Mouse (Mus musculus) monocyte, adult 5-6 weeks (primary cell): ENCODE results near the gene Higd1a. TPM values are rescaled to one million over a fixed set of nuclear protein-coding genes. Genes with fewer than 3 reads are reported as not detected.

Experiments
- ATAC-seq: fragments of 153-309, 156-312 bp; replicated peaks from 2 replicates; pipeline ENCODE4 v1.8.0; 2017; ENCODE audit warnings: mild to moderate bottlenecking; ENCODE audit not compliant: low TSS enrichment, insufficient number of reproducible peaks, severe bottlenecking, poor library complexity, low FRiP score
- total RNA-seq: library from RNA; stranded (forward); fragments of 200-1000, 200-491, 200-594 nt; gene quantifications from 3 replicates; pipeline ENCODE4 v1.2.3, GENCODE M21; 2017

The Higd1a gene
- 32.4 to 39.0 TPM (median 35.7 TPM) in 3 replicates for total RNA-seq

DNA sequence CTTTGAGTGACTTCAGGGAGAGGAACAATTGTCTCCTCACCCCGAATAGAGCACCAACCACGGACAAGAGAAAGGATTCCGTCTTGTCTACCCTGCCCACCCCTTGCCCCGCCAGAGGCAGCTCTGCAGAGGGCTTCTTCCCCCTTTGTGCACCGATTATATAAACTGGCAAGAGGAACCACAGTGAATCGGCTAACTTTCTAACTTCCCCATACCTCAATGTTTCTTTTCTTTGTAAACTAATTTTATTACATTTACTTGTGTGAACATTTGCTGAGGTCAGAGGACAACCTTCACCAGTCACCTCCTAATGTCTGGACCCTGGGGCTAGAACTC, at the start of gene Higd1a:
Gene Higd1a (minus strand): TSS at position 210 of the 336 bp plus-strand sequence.
- ATAC-seq: no peak

DNA sequence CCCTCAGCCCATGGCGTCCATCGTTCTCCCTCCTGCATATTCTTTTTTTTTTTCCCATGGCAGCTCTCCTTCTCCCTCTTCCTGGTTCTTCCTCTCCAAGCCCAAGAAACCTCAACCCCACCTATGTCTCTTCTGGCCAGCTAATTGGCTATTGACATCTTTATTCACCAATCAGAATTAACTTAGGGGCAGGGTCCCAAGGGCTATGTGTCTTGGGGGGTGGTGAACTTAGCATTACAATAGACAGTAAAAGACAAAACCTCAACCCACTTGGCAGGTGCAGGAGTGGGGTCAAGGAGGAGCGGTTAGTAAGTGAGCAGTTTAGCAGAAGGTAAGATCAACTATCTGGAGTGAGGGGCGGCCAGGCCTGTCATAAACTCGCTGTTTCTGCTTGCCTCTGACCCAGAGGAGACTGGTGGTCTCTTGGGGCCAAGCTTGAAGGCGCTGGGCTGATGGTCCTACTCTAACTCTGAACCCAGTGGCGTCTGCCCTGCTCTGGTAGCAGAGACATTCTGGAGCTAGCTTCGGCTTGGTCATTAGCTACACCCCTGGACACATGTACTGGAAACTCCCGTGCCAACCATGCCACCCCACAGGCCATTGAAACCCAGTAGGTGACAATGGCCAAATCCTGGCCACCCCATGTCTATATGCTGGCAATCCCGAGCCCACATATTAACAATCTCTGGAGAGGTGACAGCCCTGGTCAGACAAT, 49.4 kb upstream of the Higd1a start:
- no peak for ATAC-seq

DNA sequence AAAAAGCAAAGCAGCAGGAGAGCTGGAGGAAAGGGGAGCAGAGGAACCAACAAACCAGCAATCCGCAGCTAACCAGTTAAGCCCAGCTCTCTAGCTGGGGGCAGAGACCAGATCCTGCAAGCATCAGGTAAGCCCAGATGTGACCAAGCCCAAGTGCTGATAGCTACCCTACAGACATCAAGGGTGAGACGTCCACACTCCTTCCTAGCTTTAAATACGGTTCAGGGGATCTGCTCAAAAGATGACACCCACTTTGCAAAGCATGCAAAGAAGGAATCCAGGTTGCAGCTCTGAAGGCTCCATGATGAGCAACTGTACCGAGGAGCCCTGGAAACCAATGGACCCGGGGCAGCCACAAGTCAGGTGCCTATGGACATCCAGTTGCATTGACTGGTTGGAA, 48.3 kb upstream of the Higd1a start:
- no peak for ATAC-seq

DNA sequence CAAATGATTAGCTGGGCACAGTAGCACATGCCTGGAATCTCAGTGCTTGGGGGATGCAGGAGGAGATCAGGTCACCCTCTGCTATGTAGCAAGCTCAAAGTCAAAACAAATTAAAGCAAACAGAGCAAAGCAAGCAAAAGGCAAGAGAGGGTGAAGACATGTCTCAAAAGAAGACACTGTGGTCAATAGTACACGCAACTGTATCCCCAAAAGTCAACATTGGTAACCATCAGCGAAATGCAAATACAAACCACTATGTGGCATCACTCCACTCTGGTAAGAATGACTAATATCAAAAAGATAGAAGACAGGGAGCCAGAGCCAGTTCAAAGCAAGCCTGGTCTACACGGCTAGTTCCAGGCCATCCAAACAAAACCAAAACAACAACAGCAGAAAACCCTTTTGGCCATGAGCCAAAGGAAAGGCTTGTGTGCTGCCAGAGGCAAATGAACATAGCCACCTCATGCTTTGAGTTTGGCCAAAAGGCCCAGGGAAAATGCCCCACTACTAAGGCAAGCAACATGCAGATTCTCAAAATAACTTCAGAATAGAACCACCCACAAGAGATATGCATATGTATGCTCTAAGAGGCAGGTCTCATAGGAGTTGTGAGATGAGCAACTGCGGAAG, 47.5 kb upstream of the Higd1a start:
- ATAC-seq: no peak

DNA sequence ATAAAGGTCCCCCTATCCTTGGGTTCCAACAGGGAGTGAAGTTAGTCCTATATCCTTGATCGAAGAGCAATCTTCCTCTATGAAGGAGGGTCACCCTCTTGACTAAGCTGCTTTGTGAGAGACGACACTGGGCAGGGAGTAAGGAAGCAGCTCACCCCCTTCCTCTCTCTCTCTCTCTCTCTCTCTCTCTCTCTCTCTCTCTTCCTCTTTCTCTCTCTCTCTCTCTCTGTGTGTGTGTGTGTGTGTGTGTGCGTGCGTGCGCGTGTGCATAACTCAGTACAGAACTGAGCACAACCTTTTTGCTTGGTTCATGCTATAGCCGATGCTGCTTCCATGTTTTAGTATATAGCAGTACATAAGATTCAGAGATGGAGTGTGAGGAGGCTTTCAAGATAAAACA, 46.8 kb upstream of the Higd1a start:
- no peak for ATAC-seq

DNA sequence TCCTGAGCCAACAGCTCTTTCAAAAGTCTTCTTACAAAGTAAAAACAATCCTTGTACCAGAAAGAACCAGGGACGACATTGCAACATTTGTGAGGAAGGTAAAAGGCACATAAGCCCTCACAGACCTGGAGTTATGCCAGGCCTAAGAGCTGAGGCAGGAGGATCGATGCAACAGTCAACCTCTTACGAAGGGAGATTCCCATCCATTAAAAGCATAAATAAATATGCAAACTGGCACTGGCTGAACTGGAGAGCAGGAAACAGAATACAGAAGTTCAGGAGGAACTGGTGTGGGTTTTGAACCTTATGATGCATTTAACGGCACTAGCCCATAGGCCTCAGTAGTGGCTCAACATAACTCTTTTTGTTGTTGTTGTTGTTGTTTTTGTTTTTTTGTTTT, 46.2 kb upstream of the Higd1a start:
- ATAC-seq: no peak

DNA sequence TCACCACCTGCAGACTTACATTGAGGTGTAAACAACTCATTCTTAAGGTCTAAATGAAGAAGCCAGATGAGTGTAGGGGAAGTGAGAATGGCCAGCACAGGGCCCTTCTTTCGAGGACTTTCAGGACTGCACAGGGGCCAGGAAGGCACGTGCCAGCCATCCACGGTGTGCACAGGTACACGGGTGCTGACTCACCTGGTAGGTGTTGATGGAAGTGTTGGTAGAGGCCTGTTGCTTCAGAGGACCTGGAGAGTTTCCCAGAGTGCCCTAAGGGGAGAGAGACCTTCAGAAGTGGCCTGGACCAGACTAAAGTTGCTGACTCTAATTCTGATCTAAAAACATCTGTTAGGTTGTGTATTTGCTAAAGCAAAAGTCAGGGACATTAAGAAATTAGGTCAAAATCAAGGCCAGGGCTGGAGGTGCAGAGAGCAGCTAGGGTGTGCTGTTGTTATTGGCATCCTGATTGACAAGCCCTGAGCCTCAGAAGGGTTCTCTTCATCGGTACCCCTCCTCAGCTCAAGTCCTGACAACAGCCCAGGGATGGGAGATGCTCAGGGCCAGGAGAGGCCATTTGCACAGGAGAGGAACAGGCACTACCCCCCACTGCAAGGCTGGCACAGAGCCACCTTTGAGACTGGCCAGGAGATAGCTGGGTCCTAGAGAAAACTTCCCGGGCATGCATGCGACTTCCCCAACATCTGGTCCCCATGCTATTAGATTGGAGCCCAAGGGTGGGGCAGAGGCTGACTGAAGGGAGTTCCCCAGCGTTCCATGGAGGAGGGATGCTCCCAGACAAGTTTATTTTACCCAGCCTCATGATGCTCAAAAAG, 45.5 kb upstream of the Higd1a start:
- no peak for ATAC-seq

DNA sequence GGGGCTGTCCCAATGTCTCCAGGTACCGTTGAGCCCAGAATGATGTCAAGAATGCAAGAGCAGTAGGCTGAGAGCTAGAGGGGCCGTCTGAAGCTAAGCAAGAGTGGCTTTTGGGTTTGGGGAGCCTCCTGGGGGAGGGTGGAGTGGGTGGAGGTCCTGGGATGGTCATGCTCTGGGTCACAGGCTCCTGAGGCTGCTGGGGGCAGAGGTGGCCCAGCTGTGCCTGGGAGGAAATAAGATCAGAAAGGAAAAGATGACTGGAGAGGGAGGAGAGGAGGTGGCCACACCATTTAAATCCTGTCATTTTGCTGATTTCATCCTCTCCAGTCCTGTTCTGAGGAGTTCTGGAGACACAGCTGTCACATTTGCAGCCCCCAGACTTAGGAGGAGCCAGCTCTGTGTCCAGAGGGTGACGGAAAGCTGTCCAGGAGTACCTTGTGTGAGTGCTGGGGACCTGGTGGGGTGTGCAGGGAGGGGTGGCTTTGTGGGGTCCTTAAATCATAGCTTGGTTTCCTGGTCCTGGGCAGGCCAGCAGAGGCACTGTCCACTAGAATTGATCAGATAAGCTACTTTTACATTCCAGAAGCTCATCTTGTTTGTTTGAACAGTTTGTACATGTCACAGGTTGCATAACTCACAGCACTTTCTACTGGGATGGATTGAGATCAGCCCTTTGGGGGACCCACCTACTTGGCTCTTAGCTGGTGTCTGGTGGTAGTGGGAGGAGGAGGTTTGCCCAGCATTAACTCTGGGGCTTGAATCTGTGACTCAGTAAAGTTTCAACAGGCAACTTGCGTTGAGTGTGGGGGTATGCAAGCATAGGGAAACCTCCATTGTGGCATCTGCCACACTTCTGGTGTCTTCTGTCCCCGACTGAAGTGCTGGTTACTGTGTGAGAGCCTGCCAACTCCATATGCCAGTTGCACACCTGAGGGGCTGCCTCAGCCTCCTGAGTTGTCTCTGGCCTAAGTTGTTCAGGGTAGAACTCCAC, 43.8 kb upstream of the Higd1a start:
- no peak for ATAC-seq

DNA sequence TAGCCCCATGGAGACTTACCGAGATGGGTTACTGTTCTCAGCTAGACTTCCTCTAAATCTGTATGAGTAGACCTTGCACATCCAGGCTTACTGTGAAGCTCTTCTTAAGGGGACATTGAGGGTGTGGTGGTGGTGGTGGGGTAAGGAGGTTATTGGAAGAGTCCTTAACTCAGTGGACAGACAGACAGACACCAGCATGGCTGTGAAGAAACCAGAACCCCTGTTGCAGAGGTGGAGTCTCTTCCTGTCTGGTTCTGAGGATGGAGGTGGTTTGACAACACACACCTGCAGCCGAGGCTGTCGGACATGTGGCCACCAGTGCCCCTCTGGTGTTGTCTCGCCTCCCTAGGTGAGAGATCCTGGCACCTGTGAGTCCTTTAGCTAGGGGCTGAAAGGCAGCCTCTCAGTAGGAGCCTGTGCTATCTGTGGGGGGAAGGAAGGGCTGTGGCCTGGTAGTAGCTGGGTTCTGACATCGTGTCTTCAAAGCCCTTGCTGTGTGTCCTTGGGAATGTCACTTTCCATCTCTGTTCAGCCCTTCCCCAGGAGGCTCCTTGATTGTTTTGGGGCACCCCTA, 42.2 kb upstream of the Higd1a start:
- ATAC-seq: no peak

DNA sequence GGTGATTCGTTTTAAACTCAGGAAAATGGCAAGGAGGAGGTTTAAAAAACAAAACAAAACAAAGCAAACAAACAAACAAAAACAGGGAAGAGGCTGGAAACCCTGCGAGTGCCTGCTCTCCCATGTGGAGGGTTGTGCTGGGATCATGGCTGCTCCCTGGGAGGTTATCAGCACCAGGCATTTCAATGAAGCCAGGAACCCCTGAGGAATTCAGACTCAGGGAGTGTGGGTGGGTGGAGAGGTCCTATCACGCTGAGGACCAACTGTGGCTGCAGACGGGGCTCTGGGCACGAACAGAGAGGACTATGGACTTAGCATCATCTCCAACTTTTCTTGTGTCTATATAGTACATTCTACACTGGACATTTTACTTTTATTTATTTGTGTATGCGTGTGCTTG, 41.1 kb upstream of the Higd1a start:
- no peak for ATAC-seq

DNA sequence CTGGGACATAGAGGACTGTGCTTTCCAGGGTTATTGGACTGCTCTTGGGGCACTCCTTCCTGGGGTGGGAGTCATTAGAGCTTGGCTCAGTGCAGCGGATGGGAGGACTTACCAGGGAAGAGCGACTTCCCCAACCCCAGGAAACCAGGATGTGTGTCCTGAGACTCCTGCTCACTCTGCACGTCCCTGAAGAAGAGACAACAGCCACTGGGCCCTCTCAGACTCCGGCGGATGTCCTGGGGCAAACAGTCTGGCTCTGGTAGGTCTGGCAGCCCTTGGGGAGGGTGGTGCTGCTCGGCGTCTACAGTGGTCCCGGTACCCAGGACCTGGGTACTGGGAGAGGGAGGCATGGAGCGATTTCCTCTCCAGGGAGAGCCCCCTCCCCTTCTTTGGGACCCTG, 40.1 kb upstream of the Higd1a start, which contains the start of gene Ackr2:
Gene Ackr2 (plus strand): TSS at position 111 of the 400 bp plus-strand sequence.
- no peak for ATAC-seq

DNA sequence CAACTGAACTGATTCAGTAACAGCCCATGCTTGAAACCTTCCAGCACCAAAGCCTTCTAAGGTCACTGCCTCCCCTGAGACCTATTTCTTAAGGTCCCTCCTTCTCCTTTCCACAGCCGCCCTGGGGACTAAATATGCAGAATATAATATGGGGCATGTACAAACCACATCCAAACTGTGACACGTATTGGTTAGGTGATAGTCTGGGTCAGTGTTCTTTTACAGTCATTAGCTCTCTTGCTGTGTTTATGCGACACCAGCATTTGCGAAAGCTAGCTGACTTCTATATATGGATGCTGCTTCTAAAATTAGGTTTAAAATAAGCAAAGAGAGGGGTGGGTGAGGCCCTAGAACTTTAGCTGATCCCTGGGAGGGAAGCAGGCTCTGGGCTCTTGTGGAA, 38.7 kb upstream of the Higd1a start:
- no peak for ATAC-seq

DNA sequence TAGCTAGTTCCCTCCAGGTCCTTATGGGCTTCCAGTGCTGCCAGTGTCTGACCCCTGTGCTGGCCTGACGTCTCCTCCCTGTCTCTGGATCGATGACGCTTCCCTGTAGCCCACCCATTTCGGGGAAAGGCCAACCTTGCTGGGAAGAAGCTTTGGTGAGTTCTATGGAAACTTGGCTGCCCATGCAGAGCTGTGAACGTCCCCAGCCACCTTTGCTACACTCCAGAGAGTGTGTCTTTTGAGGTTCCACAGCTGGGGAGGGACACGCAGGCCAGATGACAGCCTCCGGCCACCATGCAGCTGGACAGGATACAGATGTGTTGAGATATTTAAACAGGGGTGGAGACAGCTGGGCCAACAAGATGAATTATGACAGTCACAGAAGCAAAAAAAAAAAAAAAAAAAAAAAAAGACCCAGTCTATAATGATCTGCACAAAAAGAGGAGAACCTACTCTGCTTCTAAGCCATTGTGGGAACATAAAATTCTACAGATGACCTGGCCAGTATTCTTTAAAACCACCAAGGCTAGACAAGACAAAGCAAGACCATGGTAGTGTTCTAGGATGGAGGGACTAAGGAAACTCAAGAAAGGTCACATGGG, 37.3 kb upstream of the Higd1a start:
- ATAC-seq: no peak

DNA sequence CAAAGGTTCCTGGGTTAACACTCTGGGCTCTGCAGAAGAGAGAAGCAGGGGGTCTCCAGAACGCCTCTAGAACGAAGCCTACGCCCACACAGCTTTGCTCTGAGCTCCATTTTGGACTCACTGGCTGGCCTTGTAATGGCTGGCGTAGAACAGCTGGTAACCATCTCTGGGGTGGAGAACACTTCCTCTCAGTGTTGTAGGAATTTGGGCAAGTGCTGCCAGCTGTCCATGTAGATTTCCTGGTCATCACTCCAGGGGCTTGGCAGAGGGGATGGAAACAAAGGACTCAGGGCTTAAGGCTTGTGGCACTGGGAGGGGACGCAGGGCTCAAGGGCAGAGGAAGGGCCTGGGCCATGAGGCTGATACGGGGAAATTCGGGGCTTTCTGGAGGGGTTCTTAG, 36.3 kb upstream of the Higd1a start:
- ATAC-seq: no peak

DNA sequence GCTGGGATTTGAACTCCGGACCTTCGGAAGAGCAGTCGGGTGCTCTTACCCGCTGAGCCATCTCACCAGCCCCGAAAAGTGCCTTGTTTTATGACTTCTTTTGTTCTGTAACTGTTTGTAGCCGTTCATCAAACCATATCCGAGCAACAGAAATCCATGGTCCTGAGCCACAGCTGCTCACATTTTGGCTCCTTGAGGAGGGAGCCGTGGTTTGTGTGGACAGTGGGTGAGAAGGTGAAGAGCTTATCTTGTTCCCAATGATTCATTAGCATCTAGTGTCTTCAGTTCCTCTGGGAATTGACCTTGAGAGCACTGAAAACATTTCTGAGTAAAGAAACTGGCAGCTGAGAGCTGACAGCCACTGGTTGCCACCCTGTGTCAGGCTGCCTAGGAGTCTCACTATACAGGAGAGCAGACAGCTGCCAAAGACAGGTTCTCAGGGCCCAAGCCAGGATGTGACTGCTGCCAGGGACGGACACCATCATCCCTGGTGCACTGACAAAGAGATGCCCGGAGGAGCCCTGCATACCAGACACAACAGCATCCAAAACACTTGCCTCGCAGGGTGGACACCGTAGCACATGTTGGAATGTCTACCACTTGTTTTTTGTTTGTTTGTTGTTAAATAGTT, 34.0 kb upstream of the Higd1a start:
- no peak for ATAC-seq

DNA sequence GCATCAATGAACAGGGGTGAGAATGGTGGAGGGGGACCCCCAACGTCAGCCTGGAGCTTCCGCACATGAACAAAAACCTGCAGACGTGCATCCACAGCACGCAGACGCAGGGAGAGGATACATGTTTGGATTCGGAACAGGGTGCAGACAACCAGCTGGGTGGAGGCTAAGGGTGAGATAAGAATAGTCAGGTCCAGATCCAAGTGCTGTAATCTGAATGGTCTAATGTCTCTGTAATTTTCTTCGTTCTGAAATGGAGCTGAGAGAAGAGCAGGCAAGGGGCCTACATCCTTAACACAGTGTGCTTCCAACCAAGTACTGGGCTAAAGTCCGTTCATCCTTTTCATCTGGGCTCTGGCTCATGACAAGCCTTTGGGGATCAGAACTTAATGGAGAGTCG, 33.1 kb upstream of the Higd1a start:
- no peak for ATAC-seq

DNA sequence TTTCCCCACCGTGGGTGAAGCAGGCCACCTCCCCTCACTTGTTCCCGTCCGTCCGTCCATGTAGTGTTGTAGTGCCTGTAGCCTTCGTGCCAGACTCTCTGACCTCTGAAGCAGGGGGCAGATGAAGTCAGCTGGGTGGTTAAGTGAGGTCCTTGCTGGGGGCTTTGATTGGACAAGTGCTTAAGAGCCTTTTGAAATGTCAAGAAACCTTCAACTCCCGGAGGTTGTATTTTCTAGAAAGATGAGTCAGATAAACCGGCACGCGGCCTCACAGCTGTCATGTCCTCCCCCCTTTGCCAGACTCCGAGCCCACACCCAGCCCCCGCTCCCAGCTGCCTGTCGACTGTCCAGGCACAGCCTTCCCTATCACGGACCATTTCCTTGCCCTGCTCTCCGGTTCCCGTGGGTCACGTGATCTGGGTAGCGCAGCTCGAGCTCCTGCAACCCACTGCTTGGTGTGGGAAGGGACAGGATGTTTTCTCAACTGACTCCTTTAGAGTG, 32.3 kb upstream of the Higd1a start:
- ATAC-seq: no peak
